Mouse (Mus musculus): ENCODE measurements around the gene Cpox.

Gene Cpox

DNA sequence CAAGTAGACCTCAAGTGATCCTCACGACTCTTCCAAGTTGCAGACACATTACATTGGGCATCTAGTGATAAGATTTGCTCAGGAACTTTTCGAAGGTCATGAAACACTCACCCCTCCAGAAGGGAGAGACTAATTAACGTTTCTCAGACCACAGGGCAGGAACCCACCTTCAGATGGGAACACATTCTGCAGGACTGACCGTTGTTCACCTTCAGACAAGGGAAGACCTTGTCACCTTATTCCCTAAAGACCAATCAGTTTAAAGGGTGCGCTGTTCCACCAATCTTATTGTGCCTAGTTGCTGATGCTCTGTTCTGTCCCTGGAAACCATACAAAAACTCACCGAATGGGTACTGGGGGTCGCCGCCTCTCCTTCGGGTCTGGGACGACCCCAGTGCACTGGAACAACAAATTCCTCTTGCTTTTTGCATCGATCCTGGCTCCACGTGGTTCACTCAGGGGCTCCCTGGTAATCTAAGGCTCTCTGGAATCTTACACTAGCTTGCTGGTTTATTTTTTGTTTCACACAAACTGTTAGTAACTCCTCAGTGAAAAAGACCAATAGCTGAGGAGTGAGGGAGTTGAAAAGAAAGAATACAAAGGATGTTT lies 30.8 kb downstream of the Cpox start:
- no peak for DNase-seq (ENCODE audit: low spot score in 2 of 2)

DNA sequence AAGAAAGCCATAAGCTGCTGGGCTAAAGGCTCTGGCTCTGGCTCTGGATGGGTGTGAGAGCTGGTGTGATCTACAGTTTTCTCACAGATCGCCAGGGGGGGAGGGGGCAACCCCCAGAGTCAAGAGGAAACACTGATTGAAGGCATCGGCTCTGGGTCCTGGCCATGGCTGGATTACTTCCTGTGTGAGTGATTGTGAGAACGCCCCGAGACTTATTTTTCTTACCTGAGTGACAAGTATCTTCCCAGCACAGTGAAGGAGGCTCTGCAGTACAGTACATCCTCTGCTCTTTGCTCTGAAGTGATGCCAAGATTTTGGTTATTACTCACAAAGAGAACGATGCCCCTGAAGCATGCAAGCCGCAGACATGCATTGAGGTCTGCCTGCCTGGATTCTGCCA lies 31.7 kb downstream of the Cpox start:
- no peak for DNase-seq (ENCODE audit: low spot score in 2 of 2)

DNA sequence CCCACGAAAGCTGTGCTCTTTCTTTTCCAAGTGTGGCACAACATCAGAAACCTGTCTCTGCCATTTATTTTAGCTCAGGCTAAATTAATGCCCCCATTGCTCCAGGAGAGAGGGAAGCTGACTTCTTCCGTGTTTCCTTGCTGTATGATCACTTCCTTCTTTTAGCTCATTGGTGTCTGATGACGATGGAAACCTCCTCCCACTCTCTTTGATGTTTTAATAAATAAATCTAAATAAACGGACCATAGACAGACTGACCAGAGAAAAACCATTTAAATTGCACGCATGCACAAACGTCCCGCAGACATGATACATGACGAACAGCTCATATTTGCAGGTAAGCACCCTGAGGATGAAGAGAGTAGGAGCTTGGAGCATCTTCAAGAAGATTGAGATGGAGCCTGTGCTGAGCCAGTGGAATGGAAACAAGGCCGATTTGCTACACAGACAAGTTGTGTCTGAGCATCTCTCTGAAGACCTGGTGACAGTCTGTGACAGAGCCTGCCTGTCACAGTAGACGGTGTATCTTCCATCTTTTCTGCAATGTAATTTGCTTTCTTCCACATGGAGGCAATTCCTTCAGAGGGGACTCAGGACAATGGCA lies 32.3 kb downstream of the Cpox start:
- DNase-seq (ENCODE audit: low spot score in 2 of 2), result no peak

DNA sequence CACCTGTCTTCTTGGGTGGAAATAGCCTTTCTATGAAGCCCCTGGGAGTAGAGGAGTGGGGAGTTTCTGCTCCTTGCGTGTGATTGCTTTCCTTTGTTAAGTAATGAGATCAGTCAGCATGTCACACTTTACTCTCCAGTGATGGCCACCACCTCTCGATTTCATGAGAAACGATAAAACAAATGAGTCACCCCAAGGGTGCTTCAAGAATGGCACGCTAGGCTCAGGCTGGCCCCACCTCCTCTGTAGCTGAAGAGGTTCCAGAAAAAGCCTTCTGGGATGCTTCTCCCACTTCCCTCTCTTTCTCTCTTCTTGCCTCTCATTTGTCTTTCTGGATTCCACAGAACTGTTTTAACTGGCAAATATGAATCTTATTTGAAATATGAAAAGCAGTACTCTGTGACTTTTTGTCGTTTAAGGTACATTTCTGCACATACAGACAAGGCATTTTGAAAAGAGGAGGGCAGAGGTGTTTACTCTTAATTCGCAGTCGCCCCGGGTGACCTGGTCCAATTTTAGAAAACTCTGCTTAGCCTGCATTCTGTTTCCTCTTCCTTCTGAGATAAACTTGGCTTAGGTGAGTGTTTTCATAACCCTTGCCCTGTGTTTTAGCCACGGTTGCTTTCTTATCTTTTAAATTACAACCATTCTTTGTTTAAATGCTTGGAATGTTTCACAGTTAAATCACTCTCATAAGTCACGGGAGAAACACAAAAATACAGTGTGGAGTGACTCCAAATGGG lies 33.5 kb downstream of the Cpox start:
- no peak for DNase-seq (ENCODE audit: low spot score in 2 of 2)

DNA sequence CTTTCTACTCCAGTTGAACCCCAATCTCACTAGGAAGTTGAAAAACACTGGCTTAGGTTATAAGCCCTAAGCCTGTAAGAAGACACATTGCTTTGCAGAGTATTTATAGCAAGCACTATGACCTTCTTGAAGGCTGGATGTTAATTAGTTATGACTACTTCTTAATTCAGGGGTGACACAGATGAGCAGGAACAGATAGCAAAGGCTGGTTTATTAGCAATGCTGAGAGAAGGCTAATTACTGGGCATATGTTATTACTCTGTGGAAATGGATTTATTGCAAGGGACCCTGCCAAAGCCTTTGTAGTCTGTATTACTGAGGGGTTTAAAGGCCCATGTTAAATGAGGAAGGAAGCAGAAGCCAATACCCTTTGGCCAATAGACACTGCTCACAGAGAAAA lies 34.9 kb downstream of the Cpox start:
- DNase-seq (ENCODE audit: low spot score in 2 of 2), result no peak

DNA sequence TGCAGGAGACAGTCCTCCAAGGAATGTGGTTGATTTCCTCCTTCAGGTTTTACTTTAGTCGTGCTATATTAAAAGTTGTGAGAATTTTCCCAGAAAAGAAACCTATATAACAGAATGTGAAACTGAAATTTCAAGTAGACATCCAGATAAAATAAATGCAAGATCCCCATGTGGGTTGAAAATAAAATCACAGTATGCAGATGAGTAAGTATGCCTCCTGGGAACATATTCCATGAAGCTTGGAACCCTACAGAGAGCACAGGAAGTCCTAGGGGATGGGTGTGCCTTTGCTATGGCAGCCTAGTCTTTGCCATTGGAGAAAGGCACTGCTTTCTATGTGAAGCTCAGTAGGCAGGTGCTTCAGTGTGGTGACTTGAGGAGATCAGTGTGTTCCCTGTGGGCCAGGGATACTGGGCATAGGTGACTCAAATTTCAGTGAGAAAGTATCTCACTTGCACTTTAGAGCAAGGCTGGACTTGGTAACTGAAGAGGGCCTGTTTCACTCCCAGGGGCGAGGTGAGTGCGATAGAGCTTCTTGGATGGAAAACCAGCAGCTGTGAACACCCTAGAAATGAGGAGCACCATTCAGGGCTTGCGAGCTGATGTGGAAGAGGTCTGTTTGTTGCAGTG lies 37.3 kb downstream of the Cpox start:
- DNase-seq (ENCODE audit: low spot score in 2 of 2), result no peak

DNA sequence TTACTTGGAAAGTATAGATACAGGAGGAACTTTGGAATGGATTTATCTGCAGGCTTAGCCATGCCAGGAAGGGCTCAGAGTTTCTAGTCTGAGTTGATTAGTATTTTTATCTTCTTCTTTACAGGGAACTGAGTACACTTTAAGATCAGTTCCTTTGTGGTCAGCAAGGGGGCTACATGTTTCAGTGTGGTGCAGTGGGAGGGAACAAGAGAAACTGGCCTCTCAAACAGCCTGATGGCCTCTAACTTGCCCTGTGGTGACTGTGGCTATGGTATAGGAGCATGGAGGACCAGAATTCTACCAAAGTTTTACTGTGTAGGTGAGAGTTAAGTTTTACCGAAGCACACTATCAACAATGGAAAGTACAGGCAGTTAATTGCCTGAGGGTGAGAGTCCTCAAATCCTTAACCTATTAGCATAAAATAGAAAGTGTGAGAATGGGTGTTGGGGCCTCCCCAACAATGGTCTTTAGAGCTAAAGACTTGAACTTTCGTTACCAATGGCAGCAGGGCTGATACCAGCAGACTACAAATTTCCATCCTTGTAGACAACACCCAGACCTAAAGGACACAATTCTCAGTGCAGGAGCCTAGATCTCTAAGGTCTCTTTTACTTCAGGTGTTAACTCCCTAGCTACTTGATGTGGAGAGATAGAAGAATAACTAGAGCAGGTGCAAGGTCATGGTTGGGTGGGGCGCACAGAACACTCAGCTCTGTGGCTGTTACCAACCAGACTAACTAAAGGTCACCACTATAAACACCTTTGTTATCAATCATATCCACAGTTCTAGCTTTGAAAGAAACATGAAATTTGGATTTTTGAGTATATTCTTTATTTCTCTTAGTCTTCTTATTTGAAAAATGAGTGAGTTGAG lies 38.7 kb downstream of the Cpox start:
- no peak for DNase-seq (ENCODE audit: low spot score in 2 of 2)

DNA sequence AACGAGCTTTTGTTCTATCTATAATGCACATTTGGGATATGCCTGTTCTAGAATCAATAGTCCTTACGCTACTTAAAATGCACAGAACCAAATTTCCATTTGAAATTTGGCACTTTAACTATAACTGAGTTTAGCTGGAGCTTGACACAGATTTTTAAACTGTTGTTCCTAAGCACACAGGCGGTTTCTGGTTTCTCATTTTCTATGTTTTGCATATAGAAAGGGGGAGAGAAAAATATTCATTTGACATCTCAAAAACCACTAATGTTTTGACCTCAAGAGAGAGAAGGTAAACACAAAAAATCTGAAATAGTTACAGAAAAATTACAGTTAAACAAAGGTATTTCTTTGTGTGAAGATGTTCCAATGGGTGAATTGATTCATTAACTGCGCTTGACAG lies 39.4 kb downstream of the Cpox start:
- no peak for DNase-seq (ENCODE audit: low spot score in 2 of 2)

DNA sequence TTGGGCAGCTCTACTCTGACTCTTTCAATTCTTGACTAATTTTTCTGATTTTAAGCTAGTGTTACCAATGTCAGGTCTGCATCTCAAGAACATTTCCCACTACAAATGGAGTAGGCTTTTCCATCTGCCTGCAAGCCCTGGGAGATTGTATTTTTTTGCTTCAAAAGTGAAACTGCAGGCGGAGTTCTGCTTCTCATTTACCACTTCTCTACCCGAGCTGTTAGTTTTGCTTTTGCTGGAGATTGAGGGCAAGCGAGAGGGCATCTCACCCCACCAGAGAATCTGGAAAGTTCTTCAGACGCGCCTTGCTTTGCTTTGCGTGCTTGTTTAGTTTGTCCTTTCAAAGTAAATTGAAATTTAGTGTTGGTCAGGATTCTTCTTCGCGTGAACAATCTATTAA lies 42.1 kb downstream of the Cpox start:
- DNase-seq (ENCODE audit: low spot score in 2 of 2), result no peak

DNA sequence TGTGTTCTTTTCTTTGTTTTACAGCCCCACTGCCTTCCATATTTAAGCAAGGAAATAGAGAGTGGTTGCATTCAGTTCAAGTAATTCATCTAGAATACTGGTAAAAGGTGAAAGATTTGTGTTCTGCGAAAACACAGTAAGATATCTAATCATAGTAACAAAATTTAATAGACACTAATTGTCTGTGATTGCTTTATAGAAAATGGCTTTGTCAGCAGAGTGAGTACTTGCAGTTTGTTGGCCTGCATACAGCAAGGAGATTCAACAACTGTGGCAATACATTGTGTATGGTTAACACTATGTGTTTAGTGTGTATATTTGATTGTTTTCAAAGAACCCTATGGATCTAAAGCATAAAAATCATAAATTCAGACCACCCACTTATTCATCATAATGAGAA lies 43.0 kb downstream of the Cpox start:
- no peak for DNase-seq (ENCODE audit: low spot score in 2 of 2)

DNA sequence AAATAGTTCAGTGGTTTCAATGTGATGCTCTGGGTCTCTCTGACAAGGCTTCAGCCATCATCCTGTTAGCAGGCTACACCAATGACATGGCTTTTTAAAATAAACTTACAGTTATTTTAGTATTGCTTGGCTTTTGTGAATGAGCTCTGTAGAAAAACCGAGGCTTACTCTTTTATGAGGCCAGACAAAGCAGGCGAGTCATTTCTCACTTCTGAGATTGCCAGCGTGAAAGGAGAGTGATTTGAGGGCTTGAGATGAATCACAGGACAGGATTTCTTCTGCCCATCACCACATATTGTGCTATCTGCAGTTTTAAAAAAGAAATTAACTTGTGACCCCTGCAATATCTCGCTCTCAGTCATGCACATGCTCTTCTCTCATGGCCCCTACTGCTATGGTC lies 44.9 kb downstream of the Cpox start:
- DNase-seq (ENCODE audit: low spot score in 2 of 2), result no peak

DNA sequence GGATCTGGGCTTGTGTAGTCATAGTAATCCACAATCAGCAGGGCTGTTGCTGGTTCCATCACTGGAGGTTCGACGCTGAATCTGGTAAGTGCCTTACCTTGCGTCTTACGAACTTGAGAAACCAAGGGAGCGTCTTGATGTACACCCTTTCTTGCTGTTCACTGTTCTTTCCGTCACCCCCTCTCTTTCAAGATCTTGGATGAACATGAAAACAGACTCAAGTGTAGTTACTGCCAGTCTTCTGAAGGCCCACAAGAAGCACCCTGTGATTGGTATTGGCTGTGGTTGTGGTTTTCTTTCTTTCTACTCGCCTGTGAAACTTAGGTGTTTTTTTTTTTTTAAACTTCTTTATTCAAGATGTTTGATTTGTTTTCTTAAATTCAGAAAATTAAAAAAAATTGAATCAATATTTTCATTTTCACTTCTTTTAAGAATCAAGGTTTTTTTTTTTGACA lies 48.6 kb downstream of the Cpox start, which contains the start of gene Gpr15:
Gpr15 (minus strand) TSS at position 405 of the 455 bp plus-strand sequence.
- no peak for DNase-seq (ENCODE audit: low spot score in 2 of 2)

DNA sequence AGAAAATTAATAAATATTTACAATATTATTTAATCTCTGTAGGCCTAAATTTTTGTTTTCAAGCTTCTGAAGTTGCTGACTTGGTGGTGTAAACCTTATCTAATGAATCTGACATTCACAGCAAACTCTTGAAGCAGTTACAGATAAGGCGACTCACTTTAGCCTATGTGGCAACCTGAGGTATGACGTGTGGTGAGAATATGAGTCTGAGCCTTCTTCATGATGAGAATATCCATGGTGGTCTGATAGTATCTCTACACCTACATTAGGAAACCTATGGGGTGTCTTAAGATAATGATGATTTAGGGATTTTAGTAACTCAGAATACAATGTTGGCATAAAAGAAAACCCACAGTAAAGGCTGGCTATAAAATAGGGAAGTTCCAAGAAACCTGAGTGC lies 52.2 kb downstream of the Cpox start:
- no peak for DNase-seq (ENCODE audit: low spot score in 2 of 2)

DNA sequence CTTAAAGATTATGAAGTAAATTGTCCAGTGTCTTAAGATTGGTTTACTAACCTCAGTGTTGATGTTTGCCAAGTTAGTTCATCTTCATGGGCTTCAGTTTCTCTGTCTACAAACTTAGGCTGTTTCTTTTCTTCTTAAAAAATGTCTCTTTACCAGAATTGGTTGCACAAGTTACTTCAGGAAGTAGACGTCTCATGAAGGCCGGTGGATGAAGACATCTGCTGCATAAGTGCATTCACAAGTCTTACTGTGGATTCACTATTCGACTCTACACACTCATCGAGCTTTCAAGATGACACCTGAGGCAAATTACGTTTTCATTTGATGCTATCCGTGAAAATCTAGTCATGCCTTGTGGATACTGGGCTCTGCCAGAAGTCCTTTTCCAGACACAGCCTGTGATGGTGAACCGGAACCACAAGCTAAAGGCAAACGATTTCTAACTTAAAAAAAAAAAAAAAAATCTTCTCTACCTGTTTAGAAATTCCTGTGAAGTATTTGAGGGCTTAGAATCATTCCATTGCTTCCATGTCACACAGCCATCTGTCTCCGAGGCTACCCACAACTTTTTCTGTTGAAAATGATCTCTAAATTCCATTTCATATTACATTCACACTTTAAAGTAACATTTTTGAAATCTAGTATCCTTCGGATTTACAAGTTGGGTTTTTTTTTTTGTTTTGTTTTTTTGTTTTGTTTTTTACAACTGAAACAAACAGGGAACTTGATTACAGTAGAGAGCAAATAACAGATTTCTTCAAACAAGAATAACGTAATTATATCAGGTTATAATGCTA lies 56.8 kb downstream of the Cpox start:
- no peak for DNase-seq (ENCODE audit: low spot score in 2 of 2)

DNA sequence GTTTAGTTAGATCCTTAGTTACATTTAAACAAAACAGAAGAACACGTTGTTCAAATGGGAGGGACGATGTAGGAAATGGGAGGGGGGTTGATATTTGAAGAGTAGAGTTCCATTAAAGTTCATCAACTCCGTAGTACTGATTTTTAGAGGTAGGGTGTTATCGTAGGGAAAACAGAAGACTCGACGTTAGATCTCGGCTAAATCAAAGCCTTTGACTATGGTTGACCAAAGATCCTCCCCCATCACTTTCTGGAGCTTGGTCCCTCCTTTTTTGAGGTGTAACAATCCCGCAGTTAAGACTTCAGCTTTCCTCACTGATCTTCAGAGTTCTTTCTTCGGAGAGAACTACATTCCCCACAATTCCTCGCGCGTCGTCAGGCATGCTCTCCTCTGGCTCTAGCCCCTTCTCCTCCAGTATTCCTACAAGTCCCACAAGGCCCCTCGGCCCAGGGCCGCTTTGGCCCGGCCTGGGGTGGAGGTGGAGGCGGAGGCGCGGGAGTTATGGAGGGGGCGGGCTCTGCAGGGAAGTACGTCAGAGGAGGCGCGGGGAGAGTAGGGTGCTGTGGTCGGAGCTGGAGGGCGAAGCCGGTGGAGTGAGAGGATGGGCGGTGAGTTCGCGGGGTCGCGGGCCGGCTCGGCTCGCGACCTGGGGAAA lies 57.5 kb downstream of the Cpox start, which contains the start of gene Cldnd1:
Cldnd1 (plus strand) TSS at position 434 of the 655 bp plus-strand sequence.
- peak; percentile 91 to 95 for DNase-seq (ENCODE audit: low spot score in 2 of 2)

DNA sequence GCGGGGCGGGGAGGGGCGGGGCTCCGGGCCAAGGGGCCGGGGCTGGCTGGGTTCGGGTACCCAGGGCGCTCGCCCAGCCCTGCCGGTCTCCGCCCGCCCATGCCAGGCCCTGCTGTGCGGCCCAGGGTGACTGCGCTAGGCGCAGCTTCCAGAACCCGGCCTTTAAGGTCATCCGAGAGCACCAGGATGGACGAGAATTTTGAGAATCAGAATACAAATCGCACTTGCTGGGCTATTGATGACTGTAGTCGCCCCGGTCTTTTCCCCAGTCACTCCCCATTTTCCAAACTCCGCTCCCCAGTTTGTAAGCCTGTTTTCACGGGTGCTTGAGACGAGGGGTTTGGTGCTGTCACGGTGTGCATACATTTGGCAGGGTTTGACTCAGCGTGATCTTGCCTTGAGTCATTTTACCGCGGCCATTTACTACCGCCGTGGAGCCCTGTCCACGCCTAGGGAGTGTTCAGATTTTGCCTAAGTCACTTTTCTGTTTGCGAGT lies 58.1 kb downstream of the Cpox start:
- DNase-seq (ENCODE audit: low spot score in 2 of 2), result no peak

DNA sequence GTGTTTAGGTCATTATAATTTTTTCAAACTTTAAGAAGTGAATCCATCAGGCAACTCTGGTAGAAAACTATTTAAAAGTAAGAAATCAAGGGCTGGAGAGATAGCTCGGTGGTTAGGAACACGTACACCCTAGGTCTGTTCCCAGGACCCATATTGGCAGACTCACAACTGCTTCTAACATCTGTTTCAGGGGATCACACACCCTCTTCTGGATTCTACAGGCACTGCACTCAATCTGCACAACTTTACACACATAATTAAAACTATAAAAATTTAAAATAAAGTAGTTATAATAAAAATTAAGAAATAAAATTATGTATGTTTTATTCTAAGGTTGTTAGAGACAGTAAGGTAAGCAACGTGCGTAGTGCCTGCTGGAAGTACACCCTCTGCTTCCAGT lies 68.1 kb downstream of the Cpox start:
- no peak for DNase-seq (ENCODE audit: low spot score in 2 of 2)

DNA sequence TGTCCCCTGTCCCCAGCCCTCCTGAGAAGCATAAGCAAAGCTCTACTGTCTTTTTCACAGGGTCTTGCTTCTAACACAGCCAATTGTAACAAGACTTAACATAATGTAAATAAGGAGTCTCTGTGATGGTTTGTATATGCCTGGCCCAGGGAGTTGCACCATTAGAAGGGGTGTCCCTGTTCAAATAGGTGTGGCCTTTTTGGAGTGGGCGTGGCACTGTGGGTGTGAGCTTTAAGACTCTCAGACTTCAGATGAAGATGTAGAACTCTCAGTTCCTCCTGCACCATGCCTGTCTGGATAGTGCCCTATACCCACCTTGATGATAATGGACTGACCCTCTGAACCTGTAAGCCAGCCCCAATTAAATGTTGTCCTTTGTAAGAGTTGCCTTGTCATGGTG lies 68.7 kb downstream of the Cpox start:
- DNase-seq (ENCODE audit: low spot score in 2 of 2), result no peak

DNA sequence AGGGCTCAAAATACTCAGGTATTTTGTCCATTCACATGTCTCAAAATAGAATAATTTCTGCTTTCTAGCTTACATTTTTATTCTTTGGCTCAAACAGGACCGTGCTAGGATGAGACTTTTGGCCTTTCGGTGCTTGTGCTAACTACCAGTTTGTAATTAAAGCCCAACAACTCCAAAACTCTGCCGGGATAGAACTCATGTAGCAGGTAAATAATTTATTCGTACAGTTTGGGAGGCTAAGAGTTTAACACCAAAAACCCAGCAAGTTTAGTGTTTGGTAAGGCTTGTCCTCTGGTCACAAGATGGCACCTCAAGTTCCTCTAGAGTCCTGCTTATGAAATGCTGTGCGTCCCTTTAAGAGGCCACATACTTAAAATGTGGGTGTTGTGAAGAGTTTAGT lies 70.7 kb downstream of the Cpox start:
- DNase-seq (ENCODE audit: low spot score in 2 of 2), result no peak

DNA sequence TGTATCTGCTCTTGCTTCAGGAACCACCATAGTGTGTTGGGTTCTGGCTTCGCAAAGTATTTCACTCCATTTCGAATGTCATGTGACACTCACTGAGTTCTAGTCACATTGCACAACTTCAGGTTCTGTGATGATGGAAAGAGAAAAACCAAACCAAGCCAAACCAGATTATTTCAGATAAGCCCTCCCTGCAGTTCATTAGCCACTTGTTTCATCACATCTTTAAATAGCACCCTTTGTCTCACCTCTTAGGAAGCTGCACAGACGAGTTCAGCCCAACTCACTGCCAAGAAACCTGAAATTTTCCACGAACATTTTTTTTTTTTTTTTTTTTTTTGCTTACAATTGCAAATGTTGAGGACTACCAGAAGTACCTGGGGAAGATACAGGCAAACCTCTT lies 76.6 kb downstream of the Cpox start:
- DNase-seq (ENCODE audit: low spot score in 2 of 2), result no peak
